Mouse (Mus musculus) hindbrain, embryonic 14.5 days (tissue): ENCODE measurements around the gene Gm44511. TPM values are rescaled to one million over a fixed set of nuclear protein-coding genes. Genes with fewer than 3 reads are reported as not detected.
A peak's percentile ranks its signal among the peaks of the same experiment; 100 is the strongest.
"Not testable (repeated sequence)": the region's sequence is repeated elsewhere in the genome, so short reads cannot be mapped to it uniquely, and the experiment has no call there.

Source experiments
- ATAC-seq: fragments of 200-750 bp; cut with Nextera tagmentation; 2 replicates; pipeline ENCODE4 v1.8.0; 2017; ENCODE audit warnings: moderate number of reproducible peaks, mild to moderate bottlenecking, moderate TSS enrichment, moderate library complexity; ENCODE audit not compliant: low FRiP score
- DNase-seq: peaks from one replicate; pipeline ENCODE4 v3.0.0-alpha.2; 2015; ENCODE audit warnings: low spot score
- H3K27ac ChIP-seq: fragments of 300-500 bp; sonication (generic); 2 replicates; pipeline ENCODE4 v1.5.1; 2014; ENCODE audit warnings: mild to moderate bottlenecking, moderate library complexity
- H3K27me3 ChIP-seq: fragments of 300-500 bp; sonication (generic); 2 replicates; pipeline ENCODE4 v1.6.1; 2014; ENCODE audit warnings: mild to moderate bottlenecking, low read length, mixed read lengths; ENCODE audit not compliant: control insufficient read depth, insufficient read depth
- H3K36me3 ChIP-seq: fragments of 300-500 bp; sonication (generic); replicated peaks from 2 replicates; pipeline ENCODE4 v1.6.1; 2014; ENCODE audit not compliant: control insufficient read depth, insufficient read depth
- H3K4me1 ChIP-seq: fragments of 300-500 bp; sonication (generic); replicated peaks from 2 replicates; pipeline ENCODE4 v1.6.1; 2014; ENCODE audit warnings: antibody characterized with exemption, low read length, mixed read lengths; ENCODE audit not compliant: control insufficient read depth, insufficient read depth
- H3K4me2 ChIP-seq: fragments of 300-500 bp; sonication (generic); replicated peaks from 2 replicates; pipeline ENCODE4 v1.6.1; 2014; ENCODE audit warnings: mild to moderate bottlenecking, moderate library complexity
- H3K4me3 ChIP-seq: fragments of 300-500 bp; sonication (generic); replicated peaks from 2 replicates; pipeline ENCODE4 v1.5.1; 2014; ENCODE audit warnings: mild to moderate bottlenecking, low read length
- H3K9ac ChIP-seq: fragments of 300-500 bp; sonication (generic); 2 replicates; pipeline ENCODE4 v1.6.1; 2014
- H3K9me3 ChIP-seq: fragments of 300-500 bp; sonication (generic); 2 replicates; pipeline ENCODE4 v1.6.1; 2016; ENCODE audit warnings: low read length; ENCODE audit not compliant: control insufficient read depth
- WGBS: fragments of 180-500 bp; shearing (Covaris S2); extraction: QIAGEN DNeasy Blood & Tissue Kit; methylation state at CpG from one replicate; pipeline ENCODE4 v1.1.7; 2014; 5-methylcytosine and 5-hydroxymethylcytosine counted together
- polyA plus RNA-seq: library from polyadenylated mRNA; unstranded; fragments of >200 nt; fragmentation: Nextera tagmentation; extraction: Ambion mirVana; gene quantifications from 2 replicates; pipeline ENCODE4 v1.2.1, GENCODE M21; 2014

Gm44511 gene
- polyA plus RNA-seq, 1 experiment from 2014 or later, result not detected

DNA sequence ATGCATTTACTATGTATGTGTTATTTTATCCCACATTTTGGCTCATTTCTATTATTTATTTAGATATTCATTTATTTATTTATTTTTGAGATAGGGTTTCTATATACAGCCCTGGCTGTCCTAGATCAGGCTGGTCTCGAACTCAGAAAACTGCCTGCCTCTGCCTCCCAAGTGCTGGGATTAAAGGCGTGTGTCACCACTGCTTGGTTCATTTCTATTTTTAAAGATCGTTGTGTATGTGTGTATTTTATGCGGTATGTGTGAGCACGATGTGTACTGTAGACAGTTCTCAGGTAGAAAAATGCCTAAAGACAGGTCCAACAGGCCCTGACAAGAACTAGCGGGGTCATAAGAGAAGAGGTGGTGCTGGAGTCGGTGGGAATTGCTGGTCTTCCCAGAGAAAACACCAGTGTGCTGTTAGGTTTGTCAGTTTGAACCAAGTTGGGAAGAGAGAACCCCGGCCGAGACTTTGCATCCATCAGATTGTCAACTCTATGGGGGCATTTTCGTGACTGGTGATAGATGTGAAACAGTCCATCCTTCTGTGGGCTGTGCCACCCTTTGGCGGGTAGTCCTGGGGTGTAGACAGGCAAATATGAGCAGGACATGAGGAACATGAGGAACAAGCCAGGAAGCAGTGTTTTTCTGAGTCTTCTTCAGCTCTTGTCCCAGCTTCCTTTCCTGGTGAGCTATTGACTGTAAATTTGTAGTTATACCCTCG is 28.8 kb downstream of the Gm44511 start:
- Histone ChIP-seq H3K27me3 (no peaks in the 10 kb centered on the region), H3K4me1 (peaks cover 9% of the 10 kb centered on the region; the same call in 1 of the 2 replicates), H3K9me3 (no peaks in the 10 kb centered on the region), H3K36me3 (no peaks in the 10 kb centered on the region), H3K27ac (no peak overlapping the region), H3K4me3 (peak overlapping the region; percentile 60), H3K4me2 (peak overlapping the region; percentile 71), H3K9ac (no peak overlapping the region)
- 74% methylated on average over 12 of the region's 12 CpGs for WGBS
- ATAC-seq (no peak), DNase-seq (no peak)

GRCm38 (mm10) chr6:128796321-128796955 is 29.7 kb downstream of the Gm44511 start:
- H3K4me3 ChIP-seq, result no peak overlapping the region
- H3K36me3 ChIP-seq, result no peaks in the 10 kb centered on the region
- H3K27ac ChIP-seq, result no peak overlapping the region
- H3K4me2 ChIP-seq, result no peak overlapping the region
- no peak for ATAC-seq
- H3K9me3 ChIP-seq, result no peaks in the 10 kb centered on the region
- peaks cover 9% of the 10 kb centered on the region; the same call in 1 of the 2 replicates for H3K4me1 ChIP-seq
- 78% methylated on average over 8 of the region's 8 CpGs for WGBS
- no peak overlapping the region for H3K9ac ChIP-seq
- no peaks in the 10 kb centered on the region for H3K27me3 ChIP-seq
- no peak for DNase-seq

- H3K27me3 ChIP-seq, result no peaks in the 10 kb centered on the region
- no peak overlapping the region for H3K4me3 ChIP-seq
- H3K9ac ChIP-seq, result no peak overlapping the region
- no peak overlapping the region for H3K27ac ChIP-seq
- H3K36me3 ChIP-seq, result no peaks in the 10 kb centered on the region
- no peak for ATAC-seq
- DNase-seq, result no peak
- H3K9me3 ChIP-seq, result no peaks in the 10 kb centered on the region
- H3K4me2 ChIP-seq, result no peak overlapping the region
- WGBS, result 60% methylated on average over 6 of the region's 6 CpGs
- peaks cover 9% of the 10 kb centered on the region; the same call in 1 of the 2 replicates for H3K4me1 ChIP-seq
Observed at GRCm38 (mm10) chr6:128793734-128794133, 32.4 kb downstream of the Gm44511 start.

DNA sequence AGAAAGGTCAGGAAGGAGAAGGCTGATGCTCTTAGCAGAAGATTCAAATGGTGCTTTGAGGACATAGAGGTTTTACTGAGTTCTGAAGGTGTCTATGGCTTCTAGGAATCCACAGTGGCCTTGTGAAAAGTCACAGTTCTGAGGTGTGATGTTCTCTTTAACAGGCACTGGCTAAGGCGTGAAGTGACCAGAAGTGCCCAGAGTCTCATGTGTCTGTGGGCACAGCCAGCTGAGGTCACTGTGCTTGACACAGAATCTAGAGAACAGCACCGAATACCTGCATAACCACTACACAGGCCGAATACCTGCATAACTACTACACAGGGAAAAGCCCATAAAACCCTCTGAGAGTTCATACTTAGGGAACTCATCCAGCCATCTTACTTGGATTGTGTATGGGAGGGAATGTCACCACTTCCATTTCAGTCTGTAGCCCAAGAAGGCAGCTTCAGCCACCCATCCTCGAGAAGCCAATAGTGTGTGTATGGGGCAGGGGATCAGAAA is 35.6 kb downstream of the Gm44511 start:
- H3K9me3 ChIP-seq, H3K27me3 ChIP-seq, H3K4me1 ChIP-seq, H3K9ac ChIP-seq, H3K4me3 ChIP-seq, H3K27ac ChIP-seq, DNase-seq, ATAC-seq, H3K36me3 ChIP-seq, H3K4me2 ChIP-seq: not testable (repeated sequence)
- 88% methylated on average over 4 of the region's 4 CpGs for WGBS

DNA sequence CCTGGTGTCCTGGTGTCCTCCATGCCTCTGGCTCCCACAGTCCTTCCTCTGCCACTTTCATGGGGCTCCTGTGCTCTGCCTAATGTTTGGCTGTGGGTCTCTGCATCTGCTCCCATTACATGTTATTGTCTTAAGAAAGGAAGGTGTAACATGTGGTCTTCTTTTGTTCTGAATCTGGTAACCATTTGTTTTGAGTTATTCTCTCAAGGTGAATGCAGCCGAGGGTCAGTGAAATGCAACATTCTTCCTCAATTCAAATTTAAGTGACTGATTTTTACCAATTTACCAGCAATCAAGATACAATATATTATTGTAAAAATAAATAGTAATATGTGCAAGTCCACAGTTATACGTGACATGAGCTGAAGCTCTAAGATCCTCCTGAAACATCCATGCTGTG is 37.0 kb downstream of the Gm44511 start, which contains the start of gene Klrb1c:
Klrb1c (minus strand) TSS at position 101 of the 400 bp plus-strand sequence.
- ATAC-seq, result no peak
- no peak within 1 kb of the TSS for H3K4me3 ChIP-seq
- no peak within 1 kb of the TSS for H3K9ac ChIP-seq
- WGBS, result 90% methylated on average over 2 of the region's 2 CpGs
- H3K27ac ChIP-seq, result no peak within 1 kb of the TSS
- no peaks in the 10 kb centered on the region for H3K27me3 ChIP-seq
- no peaks in the 10 kb centered on the region for H3K4me1 ChIP-seq
- DNase-seq, result no peak
- no peak within 1 kb of the TSS for H3K4me2 ChIP-seq
- H3K36me3 ChIP-seq, result no peaks in the 10 kb centered on the region
- no peaks in the 10 kb centered on the region for H3K9me3 ChIP-seq

- Histone ChIP-seq H3K9ac (no peak overlapping the region), H3K27me3 (no peaks in the 10 kb centered on the region), H3K4me1 (no peaks in the 10 kb centered on the region), H3K4me3 (no peak overlapping the region), H3K9me3 (no peaks in the 10 kb centered on the region), H3K27ac (no peak overlapping the region), H3K4me2 (no peak overlapping the region), H3K36me3 (no peaks in the 10 kb centered on the region)
- DNase-seq (no peak), ATAC-seq (no peak)
- 87% methylated on average over 1 of the region's 1 CpGs for WGBS
Observed at GRCm38 (mm10) chr6:128788517-128788916, 37.6 kb downstream of the Gm44511 start.

DNA sequence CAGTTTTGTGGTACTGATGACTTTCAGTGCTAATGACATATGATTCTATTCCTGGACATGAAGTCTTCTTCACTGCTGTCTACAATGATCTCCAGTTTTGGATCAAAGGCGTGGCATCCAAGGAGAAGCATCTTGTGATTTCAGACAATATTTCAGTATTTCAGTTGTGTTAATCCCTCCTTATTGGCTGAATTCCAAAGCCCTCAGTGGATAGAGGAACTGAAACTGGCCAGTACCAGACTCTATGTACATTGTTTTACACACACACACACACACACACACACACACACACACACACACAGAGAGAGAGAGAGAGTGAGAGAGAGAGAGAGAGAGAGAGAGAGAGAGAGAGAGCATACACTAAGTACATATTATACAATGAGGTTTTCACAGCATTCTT is 39.7 kb downstream of the Gm44511 start:
- not testable (repeated sequence) for DNase-seq, H3K9ac ChIP-seq, H3K4me2 ChIP-seq, H3K27me3 ChIP-seq, H3K36me3 ChIP-seq, H3K9me3 ChIP-seq, ATAC-seq, H3K4me3 ChIP-seq, H3K27ac ChIP-seq, H3K4me1 ChIP-seq
- 92% methylated on average over 1 of the region's 1 CpGs for WGBS

DNA sequence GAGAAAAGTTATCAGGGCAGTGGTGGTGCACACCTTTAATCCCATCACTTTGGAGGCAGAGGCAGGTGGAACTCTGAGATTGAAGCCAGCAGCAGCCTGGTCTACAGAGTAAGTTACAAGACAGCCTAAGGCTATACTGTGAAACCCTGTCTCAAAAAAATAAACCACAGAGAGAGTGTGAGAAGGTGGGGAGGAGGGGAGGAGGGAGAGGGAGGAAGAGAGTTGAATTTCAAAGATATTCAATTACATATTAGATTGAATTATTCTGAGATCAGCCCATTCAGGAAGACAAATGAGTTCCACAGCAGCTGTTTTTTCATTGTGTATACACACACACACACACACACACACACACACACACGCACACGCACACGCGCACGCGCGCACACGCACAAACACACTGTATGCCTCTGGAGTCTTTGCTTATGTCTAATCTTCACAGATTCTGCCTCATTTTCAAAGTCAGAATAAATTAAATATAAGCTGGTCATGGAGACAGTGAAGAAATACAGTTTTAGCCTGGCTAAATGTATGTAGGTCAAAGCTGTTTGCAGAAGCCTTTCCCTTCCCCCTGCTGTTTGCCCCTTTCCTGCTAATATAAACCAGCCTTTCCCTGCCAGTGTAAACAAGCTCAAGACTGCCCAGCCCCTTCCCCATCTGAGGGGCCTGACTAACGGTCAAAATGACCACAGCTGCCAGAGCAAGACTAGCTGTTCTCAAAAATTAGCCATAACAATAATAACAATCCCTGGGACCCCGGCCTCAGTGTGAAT is 56.4 kb downstream of the Gm44511 start:
- 79% methylated on average over 10 of the region's 10 CpGs for WGBS
- no peaks in the 10 kb centered on the region for H3K27me3 ChIP-seq
- H3K4me3 ChIP-seq, result no peak overlapping the region
- no peak for ATAC-seq
- H3K27ac ChIP-seq, result no peak overlapping the region
- H3K9ac ChIP-seq, result no peak overlapping the region
- H3K4me2 ChIP-seq, result no peak overlapping the region
- no peak for DNase-seq
- H3K9me3 ChIP-seq, result no peaks in the 10 kb centered on the region
- H3K4me1 ChIP-seq, result no peaks in the 10 kb centered on the region; the same call in 1 of the 2 replicates
- H3K36me3 ChIP-seq, result no peaks in the 10 kb centered on the region

- Histone ChIP-seq H3K27me3 (no peaks in the 10 kb centered on the region), H3K36me3 (no peaks in the 10 kb centered on the region), H3K4me3 (no peak overlapping the region), H3K27ac (no peak overlapping the region), H3K9me3 (no peaks in the 10 kb centered on the region), H3K9ac (no peak overlapping the region), H3K4me1 (peaks cover 2% of the 10 kb centered on the region; the same call in 1 of the 2 replicates), H3K4me2 (no peak overlapping the region)
- 82% methylated on average over 4 of the region's 4 CpGs for WGBS
- ATAC-seq, result no peak
- DNase-seq, result no peak
Observed at GRCm38 (mm10) chr6:128768047-128768446, 58.1 kb downstream of the Gm44511 start.
